In genomic region chr13:112764556-112764955, GRCm38 (mm10) we compare ENCODE assay signal across 12 mouse cellular contexts. TPM values are rescaled to one million over a fixed set of nuclear protein-coding genes. Genes with fewer than 3 reads are reported as not detected.
DNase-seq lines count a peak whose midpoint lies in the region.
"Had no signal": no experiment of that assay in that cellular context is flagged by ENCODE, and none has a peak within 500 bp of the region (broad histone marks: within the 10 kb centered on the region; RNA-seq: fewer than 3 reads in every experiment).

No protein-coding gene starts in this region.

- H3K4me1 ChIP-seq in heart, embryonic 10.5 days, result peaks cover 31% of the 10 kb centered on the region

- 62% methylated on average over 5 of the region's 5 CpGs for WGBS in heart, embryonic 10.5 days

- peak; percentile 80 for DNase-seq in heart, adult 8-10 months (ENCODE audit: low spot score)
- DNase-seq in heart, embryonic 10.5 days (ENCODE audit: low spot score), result no peak
- DNase-seq in fat pad, adult 2 months (ENCODE audit: extremely low read depth, low read depth, low spot score), result peak; percentile 91
- peak; percentile 78 to 80 for DNase-seq in heart, postnatal 10 days
- DNase-seq in lung, postnatal 10 days, result peak; percentile 68
- DNase-seq in layer of hippocampus, postnatal 36 days, result no peak
- no peak for DNase-seq in thymus, postnatal 36 days
- DNase-seq: cerebellum, postnatal 36 days; thymus, adult 18-20 months had no signal

- intact Hi-C loops in heart, postnatal 10 days (cut with DNase I), result loop anchor here (2.0 kb wide), 1 partner anchor 36 kb away; the partner anchor contains the start of gene Plpp1

- no peak overlapping the region for H3K27ac ChIP-seq in heart, embryonic 10.5 days
- H3K27ac ChIP-seq: hindbrain, embryonic 14.5 days; limb, embryonic 10.5 days had no signal

- no peak overlapping the region for H3K4me3 ChIP-seq in heart, embryonic 10.5 days
- H3K4me3 ChIP-seq: limb, embryonic 10.5 days; myocyte had no signal

- peaks cover 4% of the 10 kb centered on the region; the same call in 1 of the 2 replicates for H3K36me3 ChIP-seq in heart, embryonic 10.5 days
- H3K36me3 ChIP-seq: limb, embryonic 10.5 days had no signal

- H3K27me3 ChIP-seq in heart, embryonic 10.5 days (ENCODE audit: insufficient read depth, poor library complexity, severe bottlenecking), result no peaks in the 10 kb centered on the region

- peaks cover 9% of the 10 kb centered on the region; the same call in 1 of the 2 replicates for H3K9me3 ChIP-seq in heart, embryonic 10.5 days

RNA-seq across cellular contexts. Expression of gene Plpp1, which starts 36.0 kb away (rescaled TPM):
- total RNA-seq in heart, adult 8-10 months (2022), result 10 to 100 TPM; 36.4 to 44.4 (median 39.3) TPM
- polyA plus RNA-seq in heart, embryonic 10.5 days (2016; fragmentation: Nextera tagmentation; extraction: Ambion mirVana), result 39.6 and 41.3 TPM in 2 replicates
- 10 to 100 TPM; 89.0 to 90.0 TPM for total RNA-seq in heart, postnatal 10 days (2021)
- total RNA-seq in layer of hippocampus, postnatal 36 days (2021), result 10 to 100 TPM; 28.5 to 30.7 TPM

Comparison
In these comparisons a context has a peak if more than half of its experiments do, and no peak if none do; other contexts are left out.
1. DNase-seq: peak in heart, adult 8-10 months (single experiment), fat pad, adult 2 months (single experiment), heart, postnatal 10 days (2 of 2) and lung, postnatal 10 days (single experiment); none in heart, embryonic 10.5 days (single experiment), layer of hippocampus, postnatal 36 days (0 of 2) and thymus, postnatal 36 days (0 of 2).